In the genomic region with DNA sequence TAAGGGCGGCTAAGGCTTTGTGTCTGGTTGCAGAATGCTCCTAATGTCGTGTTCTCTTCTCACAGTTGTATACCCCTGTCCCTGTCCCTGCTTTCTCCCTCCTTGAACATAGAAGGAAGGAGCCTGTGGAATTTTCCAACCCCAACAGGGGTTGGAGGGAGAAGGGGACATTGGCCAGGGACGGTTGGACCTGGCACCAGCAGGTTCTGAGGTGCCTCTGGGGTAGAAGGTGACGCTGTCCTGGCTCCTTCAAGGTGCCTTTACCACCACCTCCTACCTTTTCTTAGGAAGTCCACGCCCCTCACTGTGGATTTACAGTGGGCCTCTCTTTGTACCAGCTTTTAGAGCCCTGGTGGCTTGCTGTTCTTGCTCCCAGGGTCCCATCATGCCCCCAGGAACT, we compare ENCODE assay signal across 12 mouse cellular contexts. TPM values are rescaled to one million over a fixed set of nuclear protein-coding genes. Genes with fewer than 3 reads are reported as not detected.
DNase-seq lines count a peak whose midpoint lies in the region; ATAC-seq lines count a peak whose summit lies in the region.
"Had no signal": no experiment of that assay in that cellular context is flagged by ENCODE, and none has a peak within 500 bp of the region (broad histone marks: within the 10 kb centered on the region; RNA-seq: fewer than 3 reads in every experiment).

No protein-coding gene starts in this region.

- H3K27ac ChIP-seq in heart, embryonic 12.5 days (ENCODE audit: poor library complexity, severe bottlenecking): no peak overlapping the region
- no peak overlapping the region for H3K27ac ChIP-seq in heart, embryonic 11.5 days (ENCODE audit: low read depth, low read length)
- peak overlapping the region; percentile 37 for H3K27ac ChIP-seq in kidney, embryonic 15.5 days
- H3K27ac ChIP-seq in intestine, embryonic 16.5 days (ENCODE audit: low read length): 0 out of 2 replicates have a peak overlapping the region, but pooled peaks have one; percentile 46
- H3K27ac ChIP-seq in stomach, embryonic 16.5 days (ENCODE audit: low read length): peak overlapping the region; percentile 7; the same call in 1 of the 2 replicates
- no peak overlapping the region for H3K27ac ChIP-seq in liver, embryonic 12.5 days
- H3K27ac ChIP-seq: macrophage had no signal

- H3K4me2 ChIP-seq in heart, embryonic 12.5 days: no peak overlapping the region
- H3K4me2 ChIP-seq in heart, embryonic 11.5 days: no peak overlapping the region
- 0 out of 2 replicates have a peak overlapping the region, but pooled peaks have one; percentile 100 for H3K4me2 ChIP-seq in kidney, embryonic 15.5 days
- no peak overlapping the region for H3K4me2 ChIP-seq in intestine, embryonic 16.5 days (ENCODE audit: low read depth, low read length)
- no peak overlapping the region for H3K4me2 ChIP-seq in stomach, embryonic 16.5 days (ENCODE audit: low read depth, low read length)
- no peak overlapping the region for H3K4me2 ChIP-seq in liver, embryonic 12.5 days

- H3K9me3 ChIP-seq in heart, embryonic 12.5 days (replicated peaks): no peaks in the 10 kb centered on the region
- no peaks in the 10 kb centered on the region for H3K9me3 ChIP-seq in heart, embryonic 11.5 days (replicated peaks; ENCODE audit: control insufficient read depth, low read length)
- H3K9me3 ChIP-seq in kidney, embryonic 15.5 days (replicated peaks): no peaks in the 10 kb centered on the region
- H3K9me3 ChIP-seq in intestine, embryonic 16.5 days (ENCODE audit: control insufficient read depth, low read length): no peaks in the 10 kb centered on the region
- no peaks in the 10 kb centered on the region for H3K9me3 ChIP-seq in stomach, embryonic 16.5 days (replicated peaks; ENCODE audit: control insufficient read depth, low read length)
- H3K9me3 ChIP-seq in liver, embryonic 12.5 days (replicated peaks): no peaks in the 10 kb centered on the region

- H3K4me3 ChIP-seq in heart, embryonic 12.5 days: no peak overlapping the region
- no peak overlapping the region for H3K4me3 ChIP-seq in heart, embryonic 11.5 days (ENCODE audit: low read depth, low read length)
- H3K4me3 ChIP-seq in kidney, embryonic 15.5 days (replicated peaks): no peak overlapping the region
- H3K4me3 ChIP-seq in intestine, embryonic 16.5 days (ENCODE audit: low read length): no peak overlapping the region
- H3K4me3 ChIP-seq in stomach, embryonic 16.5 days (replicated peaks; ENCODE audit: low read length): no peak overlapping the region
- no peak overlapping the region for H3K4me3 ChIP-seq in liver, embryonic 12.5 days

- DNase-seq in kidney, adult 9 months: no peak
- DNase-seq: cerebellum, adult 2 months; thymus, adult 2 months had no signal

- 68% methylated on average over 5 of the region's 5 CpGs for WGBS in heart, embryonic 12.5 days
- 62% methylated on average over 5 of the region's 5 CpGs for WGBS in heart, embryonic 11.5 days (ENCODE audit: insufficient replicate concordance)
- WGBS in kidney, embryonic 15.5 days: 72% methylated on average over 5 of the region's 5 CpGs
- 76% methylated on average over 5 of the region's 5 CpGs for WGBS in intestine, embryonic 16.5 days
- WGBS in stomach, embryonic 16.5 days: 71% methylated on average over 5 of the region's 5 CpGs
- WGBS in liver, embryonic 12.5 days (ENCODE audit: insufficient replicate concordance): 50% methylated on average over 5 of the region's 5 CpGs

- H3K27me3 ChIP-seq in heart, embryonic 12.5 days (replicated peaks): peaks cover 50% of the 10 kb centered on the region
- H3K27me3 ChIP-seq in heart, embryonic 11.5 days (ENCODE audit: control insufficient read depth, insufficient read depth, low read length): peaks cover 45% of the 10 kb centered on the region
- peaks cover 34% of the 10 kb centered on the region for H3K27me3 ChIP-seq in kidney, embryonic 15.5 days
- H3K27me3 ChIP-seq in intestine, embryonic 16.5 days (replicated peaks; ENCODE audit: control insufficient read depth, insufficient read depth, low read length): 0 out of 2 replicates have a peak, but pooled peaks cover 3% of the 10 kb centered on the region
- H3K27me3 ChIP-seq in stomach, embryonic 16.5 days (ENCODE audit: control insufficient read depth, insufficient read depth, low read length): no peaks in the 10 kb centered on the region; the same call in 1 of the 2 replicates
- H3K27me3 ChIP-seq in liver, embryonic 12.5 days (replicated peaks): peaks cover 83% of the 10 kb centered on the region

- H3K9ac ChIP-seq in heart, embryonic 12.5 days: 0 out of 2 replicates have a peak overlapping the region, but pooled peaks have one; percentile 4
- H3K9ac ChIP-seq in heart, embryonic 11.5 days (ENCODE audit: low read depth, low read length): no peak overlapping the region
- H3K9ac ChIP-seq in kidney, embryonic 15.5 days: no peak overlapping the region
- H3K9ac ChIP-seq in intestine, embryonic 16.5 days (ENCODE audit: low read depth, low read length): 0 out of 2 replicates have a peak overlapping the region, but pooled peaks have one; percentile 22
- H3K9ac ChIP-seq in stomach, embryonic 16.5 days (ENCODE audit: low read length): peak overlapping the region; percentile 3
- no peak overlapping the region for H3K9ac ChIP-seq in liver, embryonic 12.5 days

- H3K4me1 ChIP-seq in heart, embryonic 12.5 days (replicated peaks): peaks cover 28% of the 10 kb centered on the region
- peaks cover 16% of the 10 kb centered on the region for H3K4me1 ChIP-seq in heart, embryonic 11.5 days (ENCODE audit: control insufficient read depth, insufficient read depth, low read length)
- peaks cover 54% of the 10 kb centered on the region for H3K4me1 ChIP-seq in kidney, embryonic 15.5 days
- peaks cover 35% of the 10 kb centered on the region for H3K4me1 ChIP-seq in intestine, embryonic 16.5 days (ENCODE audit: control insufficient read depth, insufficient read depth, low read length)
- H3K4me1 ChIP-seq in stomach, embryonic 16.5 days (ENCODE audit: control insufficient read depth, insufficient read depth, low read length): peaks cover 27% of the 10 kb centered on the region
- peaks cover 38% of the 10 kb centered on the region for H3K4me1 ChIP-seq in liver, embryonic 12.5 days

- no peak for ATAC-seq in heart, embryonic 12.5 days (ENCODE audit: insufficient number of reproducible peaks, low FRiP score)
- no peak for ATAC-seq in heart, embryonic 11.5 days (replicated peaks; ENCODE audit: insufficient number of reproducible peaks, low FRiP score, low TSS enrichment)
- ATAC-seq in kidney, embryonic 15.5 days (replicated peaks; ENCODE audit: low FRiP score): no peak
- ATAC-seq in intestine, embryonic 16.5 days: no peak
- no peak for ATAC-seq in stomach, embryonic 16.5 days (ENCODE audit: insufficient read depth, low FRiP score)
- ATAC-seq in liver, embryonic 12.5 days: no peak
- ATAC-seq: activated CD4-positive, CD25-positive, alpha-beta regulatory T cell, adult 4 months; CD4-positive, CD25-positive, alpha-beta regulatory T cell, adult 4 months had no signal

- peaks cover 9% of the 10 kb centered on the region for H3K36me3 ChIP-seq in heart, embryonic 12.5 days
- no peaks in the 10 kb centered on the region for H3K36me3 ChIP-seq in heart, embryonic 11.5 days (ENCODE audit: control insufficient read depth, insufficient read depth, low read length)
- peaks cover 11% of the 10 kb centered on the region for H3K36me3 ChIP-seq in kidney, embryonic 15.5 days
- no peaks in the 10 kb centered on the region for H3K36me3 ChIP-seq in intestine, embryonic 16.5 days (ENCODE audit: control insufficient read depth, insufficient read depth, low read length)
- H3K36me3 ChIP-seq in stomach, embryonic 16.5 days (ENCODE audit: control insufficient read depth, insufficient read depth, low read length): no peaks in the 10 kb centered on the region
- peaks cover 13% of the 10 kb centered on the region for H3K36me3 ChIP-seq in liver, embryonic 12.5 days

RNA-seq across cellular contexts. Expression of gene Ybx2, which starts 2.2 kb away (rescaled TPM):
- 2.0 and 2.6 TPM in 2 replicates for polyA plus RNA-seq in heart, embryonic 12.5 days (2016; fragmentation: Nextera tagmentation; extraction: Ambion mirVana)
- 1.5 and 4.3 TPM in 2 replicates for polyA plus RNA-seq in heart, embryonic 11.5 days (2014; fragmentation: Nextera tagmentation; extraction: Ambion mirVana)
- 6.3 and 7.5 TPM in 2 replicates for polyA plus RNA-seq in kidney, embryonic 15.5 days (2015; fragmentation: Nextera tagmentation; extraction: Ambion mirVana)
- 1.3 and 2.1 TPM in 2 replicates for polyA plus RNA-seq in intestine, embryonic 16.5 days (2015; fragmentation: Nextera tagmentation; extraction: Ambion mirVana)
- 2.9 and 3.8 TPM in 2 replicates for polyA plus RNA-seq in stomach, embryonic 16.5 days (2015; fragmentation: Nextera tagmentation; extraction: Ambion mirVana)
- 0.20 and 0.25 TPM in 2 replicates for polyA plus RNA-seq in liver, embryonic 12.5 days (2016; fragmentation: Nextera tagmentation; extraction: Ambion mirVana)
- polyA plus RNA-seq: activated CD4-positive, CD25-positive, alpha-beta regulatory T cell, adult 4 months; CD4-positive, CD25-positive, alpha-beta regulatory T cell, adult 4 months; macrophage had no signal

RNA-seq across cellular contexts. Expression of gene Slc2a4, which starts 10.2 kb away (rescaled TPM):
- 25.9 and 28.8 TPM in 2 replicates for polyA plus RNA-seq in heart, embryonic 12.5 days (2016; fragmentation: Nextera tagmentation; extraction: Ambion mirVana)
- polyA plus RNA-seq in heart, embryonic 11.5 days (2014; fragmentation: Nextera tagmentation; extraction: Ambion mirVana): 22.0 and 22.8 TPM in 2 replicates
- polyA plus RNA-seq in kidney, embryonic 15.5 days (2015; fragmentation: Nextera tagmentation; extraction: Ambion mirVana): 17.3 and 22.1 TPM in 2 replicates
- polyA plus RNA-seq in intestine, embryonic 16.5 days (2015; fragmentation: Nextera tagmentation; extraction: Ambion mirVana): 21.5 and 22.6 TPM in 2 replicates
- polyA plus RNA-seq in stomach, embryonic 16.5 days (2015; fragmentation: Nextera tagmentation; extraction: Ambion mirVana): 38.3 and 39.1 TPM in 2 replicates
- 14.9 and 17.0 TPM in 2 replicates for polyA plus RNA-seq in liver, embryonic 12.5 days (2016; fragmentation: Nextera tagmentation; extraction: Ambion mirVana)
- polyA plus RNA-seq: activated CD4-positive, CD25-positive, alpha-beta regulatory T cell, adult 4 months; CD4-positive, CD25-positive, alpha-beta regulatory T cell, adult 4 months had no signal

RNA-seq across cellular contexts. Expression of gene Eif5a, which starts 16.1 kb away (rescaled TPM):
- 1,286 and 1,307 TPM in 2 replicates for polyA plus RNA-seq in heart, embryonic 12.5 days (2016; fragmentation: Nextera tagmentation; extraction: Ambion mirVana)
- 1,428 and 1,516 TPM in 2 replicates for polyA plus RNA-seq in heart, embryonic 11.5 days (2014; fragmentation: Nextera tagmentation; extraction: Ambion mirVana)
- polyA plus RNA-seq in kidney, embryonic 15.5 days (2015; fragmentation: Nextera tagmentation; extraction: Ambion mirVana): 1,729 and 1,795 TPM in 2 replicates
- polyA plus RNA-seq in intestine, embryonic 16.5 days (2015; fragmentation: Nextera tagmentation; extraction: Ambion mirVana): 1,478 and 1,683 TPM in 2 replicates
- polyA plus RNA-seq in stomach, embryonic 16.5 days (2015; fragmentation: Nextera tagmentation; extraction: Ambion mirVana): 1,516 and 1,535 TPM in 2 replicates
- 2,199 and 2,266 TPM in 2 replicates for polyA plus RNA-seq in liver, embryonic 12.5 days (2016; fragmentation: Nextera tagmentation; extraction: Ambion mirVana)

RNA-seq across cellular contexts. Expression of gene Gps2, which starts 24.1 kb away (rescaled TPM):
- polyA plus RNA-seq in heart, embryonic 12.5 days (2016; fragmentation: Nextera tagmentation; extraction: Ambion mirVana): 49.2 and 50.6 TPM in 2 replicates
- 53.2 and 62.2 TPM in 2 replicates for polyA plus RNA-seq in heart, embryonic 11.5 days (2014; fragmentation: Nextera tagmentation; extraction: Ambion mirVana)
- polyA plus RNA-seq in kidney, embryonic 15.5 days (2015; fragmentation: Nextera tagmentation; extraction: Ambion mirVana): 77.8 and 86.2 TPM in 2 replicates
- polyA plus RNA-seq in intestine, embryonic 16.5 days (2015; fragmentation: Nextera tagmentation; extraction: Ambion mirVana): 60.0 and 63.8 TPM in 2 replicates
- 61.6 and 63.4 TPM in 2 replicates for polyA plus RNA-seq in stomach, embryonic 16.5 days (2015; fragmentation: Nextera tagmentation; extraction: Ambion mirVana)
- 125 TPM in 2 replicates for polyA plus RNA-seq in liver, embryonic 12.5 days (2016; fragmentation: Nextera tagmentation; extraction: Ambion mirVana)

RNA-seq across cellular contexts. Expression of gene Cldn7, which starts 26.7 kb away (rescaled TPM):
- 2.1 and 2.5 TPM in 2 replicates for polyA plus RNA-seq in heart, embryonic 12.5 days (2016; fragmentation: Nextera tagmentation; extraction: Ambion mirVana)
- 2.4 and 3.0 TPM in 2 replicates for polyA plus RNA-seq in heart, embryonic 11.5 days (2014; fragmentation: Nextera tagmentation; extraction: Ambion mirVana)
- polyA plus RNA-seq in kidney, embryonic 15.5 days (2015; fragmentation: Nextera tagmentation; extraction: Ambion mirVana): 173 and 178 TPM in 2 replicates
- polyA plus RNA-seq in intestine, embryonic 16.5 days (2015; fragmentation: Nextera tagmentation; extraction: Ambion mirVana): 1,377 and 1,415 TPM in 2 replicates
- polyA plus RNA-seq in stomach, embryonic 16.5 days (2015; fragmentation: Nextera tagmentation; extraction: Ambion mirVana): 397 and 438 TPM in 2 replicates
- 2.8 and 3.3 TPM in 2 replicates for polyA plus RNA-seq in liver, embryonic 12.5 days (2016; fragmentation: Nextera tagmentation; extraction: Ambion mirVana)
- polyA plus RNA-seq: activated CD4-positive, CD25-positive, alpha-beta regulatory T cell, adult 4 months; CD4-positive, CD25-positive, alpha-beta regulatory T cell, adult 4 months; macrophage had no signal

Comparison
In these comparisons a context has a peak if more than half of its experiments do, and no peak if none do; other contexts are left out.
1. H3K9ac ChIP-seq: peak in heart, embryonic 12.5 days (single experiment), intestine, embryonic 16.5 days (single experiment) and stomach, embryonic 16.5 days (single experiment); none in heart, embryonic 11.5 days (single experiment), kidney, embryonic 15.5 days (single experiment) and liver, embryonic 12.5 days (single experiment).
2. H3K27ac ChIP-seq: peak in kidney, embryonic 15.5 days (single experiment), intestine, embryonic 16.5 days (single experiment) and stomach, embryonic 16.5 days (single experiment); none in heart, embryonic 12.5 days (single experiment), heart, embryonic 11.5 days (single experiment) and liver, embryonic 12.5 days (single experiment).